Comparison of ENCODE assay signal across 14 mouse cellular contexts in genomic region chr16:20783891-20784290, GRCm38 (mm10). TPM values are rescaled to one million over a fixed set of nuclear protein-coding genes. Genes with fewer than 3 reads are reported as not detected.
"Had no signal": no experiment of that assay in that cellular context is flagged by ENCODE, and none has a peak within 500 bp of the region (broad histone marks: within the 10 kb centered on the region; RNA-seq: fewer than 3 reads in every experiment).

No protein-coding gene starts in this region.

- DNase-seq: kidney, adult 11 months; kidney, postnatal 14 days; kidney, postnatal 4 days; left cerebral cortex, postnatal 4 days; liver, embryonic 13.5 days; midbrain, embryonic 14.5 days; right cerebral cortex, postnatal 4 days; thymus, adult 18-20 months; thymus, postnatal 36 days had no signal

- H3K4me2 ChIP-seq: limb, embryonic 12.5 days; limb, embryonic 15.5 days; liver, embryonic 13.5 days; midbrain, embryonic 11.5 days had no signal

- H3K4me3 ChIP-seq: limb, embryonic 12.5 days; limb, embryonic 15.5 days; liver, embryonic 13.5 days had no signal

- H3K27ac ChIP-seq: hindbrain, postnatal 0 days; limb, embryonic 12.5 days; limb, embryonic 15.5 days; liver, embryonic 13.5 days had no signal

- H3K9me3 ChIP-seq: limb, embryonic 12.5 days; limb, embryonic 15.5 days; liver, embryonic 13.5 days had no signal

- H3K9ac ChIP-seq: limb, embryonic 12.5 days; limb, embryonic 15.5 days; liver, embryonic 13.5 days had no signal

- H3K27me3 ChIP-seq: limb, embryonic 12.5 days; limb, embryonic 15.5 days; liver, embryonic 13.5 days had no signal

- ATAC-seq: hindbrain, postnatal 0 days; inflammation-experienced regulatory T-cells, adult 6 months had no signal

- H3K36me3 ChIP-seq: limb, embryonic 12.5 days; limb, embryonic 15.5 days; liver, embryonic 13.5 days had no signal

- H3K4me1 ChIP-seq: limb, embryonic 12.5 days; limb, embryonic 15.5 days; liver, embryonic 13.5 days had no signal

RNA-seq across cellular contexts. Expression of gene Thpo, which starts 49.6 kb away (rescaled TPM):
- polyA plus RNA-seq: inflammation-experienced regulatory T-cells, adult 6 months had no signal

RNA-seq across cellular contexts. Expression of gene Chrd, which starts 51.0 kb away (rescaled TPM):
- polyA plus RNA-seq: inflammation-experienced regulatory T-cells, adult 6 months had no signal
